Mouse (Mus musculus): ENCODE measurements at regions not wholly inside any gene's neighbourhood (a gene's known extent, or its start where the extent isn't known, plus 50 kb on each side); places are given as distances from the start of the nearest gene placed in this dataset.

GRCm38 (mm10) chr4:95307134-95307533 lies 250.2 kb upstream of the Fggy start:
- TF ChIP-seq CTCF (IDR thresholded peaks at IDR 0.05; ENCODE audit: low read depth) (no peak), EP300 (optimal IDR thresholded peaks at IDR 0.05) (no peak)
